Mouse (Mus musculus) 416B (cell line): Measurements from ENCODE around the gene Galntl6.
A peak's percentile ranks its signal among the peaks of the same experiment; 100 is the strongest.

Experiments
- DNase-seq: peaks from one replicate; pipeline ENCODE4 v3.0.0; 2011; ENCODE audit warnings: low read depth

Galntl6 gene

GRCm38 (mm10) chr8:57842462-57843391, 1069.7 kb downstream of the Galntl6 start:
- no peak for DNase-seq

- no peak for DNase-seq
Measured at GRCm38 (mm10) chr8:57841446-57841845, 1071.0 kb downstream of the Galntl6 start.

GRCm38 (mm10) chr8:57837384-57837783, 1075.1 kb downstream of the Galntl6 start:
- no peak for DNase-seq

GRCm38 (mm10) chr8:57836981-57837380, 1075.5 kb downstream of the Galntl6 start:
- no peak for DNase-seq

GRCm38 (mm10) chr8:57836201-57836883, 1076.1 kb downstream of the Galntl6 start:
- DNase-seq, result no peak

DNA sequence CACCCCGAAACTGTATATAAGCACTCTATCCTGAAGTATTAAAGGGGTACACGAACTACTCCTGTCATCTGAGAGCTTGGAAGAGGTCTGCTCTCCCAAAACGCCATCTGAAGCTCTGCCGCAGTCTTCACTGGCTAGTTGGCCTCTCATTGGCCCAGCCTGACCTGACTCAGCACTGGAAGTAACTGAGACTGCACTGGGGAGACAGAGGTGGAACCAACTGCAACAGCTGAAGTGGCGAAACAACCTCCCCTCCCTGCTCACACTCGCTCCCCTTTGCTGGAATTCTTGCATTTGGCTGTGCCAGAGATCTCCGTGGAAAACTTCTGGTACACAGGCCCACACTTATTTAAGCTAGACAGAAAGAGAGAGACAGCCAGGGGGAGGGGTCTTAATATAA, 1089.3 kb downstream of the Galntl6 start:
- no peak for DNase-seq

GRCm38 (mm10) chr8:57816034-57816433, 1096.4 kb downstream of the Galntl6 start:
- no peak for DNase-seq

DNA sequence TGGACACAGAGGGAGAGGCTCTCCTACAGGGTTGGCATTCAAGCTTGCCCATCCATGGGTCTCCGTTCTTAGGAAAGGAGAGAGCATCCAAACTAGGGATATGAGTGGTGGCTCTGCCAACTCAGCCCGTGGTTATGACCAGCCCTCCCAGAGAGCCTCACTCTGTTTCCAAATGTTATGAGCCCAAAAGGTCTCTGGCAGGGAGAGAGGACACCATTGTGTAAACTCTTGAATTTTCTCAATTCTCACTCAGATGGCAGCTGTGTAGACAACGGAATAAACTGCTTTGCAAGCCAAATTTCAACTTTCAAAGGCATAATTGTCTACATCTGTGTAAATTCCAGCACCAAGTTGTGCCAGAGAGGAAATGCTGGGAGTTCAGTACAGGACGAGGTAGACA, 1105.4 kb downstream of the Galntl6 start:
- no peak for DNase-seq

DNA sequence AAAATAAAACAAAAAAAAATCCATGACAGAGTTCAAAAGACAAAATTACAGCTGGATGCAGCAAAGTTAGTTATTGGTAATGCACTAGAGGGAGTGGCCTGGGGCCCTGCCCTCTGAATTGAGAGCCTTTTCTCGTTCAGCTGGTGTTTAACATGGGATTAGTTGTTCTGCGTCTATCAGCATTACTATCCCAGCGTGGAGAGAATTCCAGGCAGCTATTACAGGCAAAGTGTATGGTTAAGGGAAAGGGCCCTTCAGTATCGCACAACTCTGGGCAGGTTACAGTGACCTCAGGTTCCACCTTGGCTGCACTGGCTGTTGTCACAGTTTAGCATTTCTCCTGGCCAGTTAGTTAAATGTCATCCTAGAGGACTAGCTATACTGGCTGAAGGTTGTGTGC, 1107.3 kb downstream of the Galntl6 start:
- no peak for DNase-seq

- no peak for DNase-seq
Measured at GRCm38 (mm10) chr8:57803821-57804220, 1108.6 kb downstream of the Galntl6 start.

- DNase-seq, result peak; percentile 83
Measured at GRCm38 (mm10) chr8:57801197-57801596, 1111.2 kb downstream of the Galntl6 start.

GRCm38 (mm10) chr8:57800327-57800726, 1112.1 kb downstream of the Galntl6 start:
- DNase-seq, result peak; percentile 96

DNA sequence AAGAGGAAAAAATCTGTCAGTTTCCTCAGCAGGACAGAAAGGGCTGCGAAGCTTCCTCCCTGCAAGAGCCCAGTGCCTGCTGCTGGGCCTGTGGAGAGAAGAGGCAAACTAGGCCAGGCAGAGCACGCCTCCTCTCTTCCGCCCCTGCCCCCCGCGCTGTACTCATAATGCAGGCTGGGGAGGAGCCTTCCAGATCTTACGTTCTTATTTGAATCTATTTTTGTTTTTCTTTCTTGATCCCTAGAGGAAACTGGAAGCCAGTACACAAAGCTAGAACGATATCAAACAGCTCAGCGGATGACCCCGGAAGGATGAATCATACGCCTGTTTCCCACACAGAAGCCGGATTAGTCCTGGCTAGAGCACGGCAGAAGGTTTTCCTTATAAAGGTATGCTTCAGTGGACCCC, 1112.6 kb downstream of the Galntl6 start:
- peak; percentile 83 for DNase-seq

GRCm38 (mm10) chr8:57793455-57793854, 1119.0 kb downstream of the Galntl6 start:
- DNase-seq, result no peak

- DNase-seq, result no peak
Measured at GRCm38 (mm10) chr8:57792246-57792645, 1120.2 kb downstream of the Galntl6 start.

- DNase-seq, result peak; percentile 66
Measured at GRCm38 (mm10) chr8:57791309-57791721, 1121.1 kb downstream of the Galntl6 start.

- DNase-seq, result no peak
Measured at GRCm38 (mm10) chr8:57779551-57779950, 1132.9 kb downstream of the Galntl6 start.

DNA sequence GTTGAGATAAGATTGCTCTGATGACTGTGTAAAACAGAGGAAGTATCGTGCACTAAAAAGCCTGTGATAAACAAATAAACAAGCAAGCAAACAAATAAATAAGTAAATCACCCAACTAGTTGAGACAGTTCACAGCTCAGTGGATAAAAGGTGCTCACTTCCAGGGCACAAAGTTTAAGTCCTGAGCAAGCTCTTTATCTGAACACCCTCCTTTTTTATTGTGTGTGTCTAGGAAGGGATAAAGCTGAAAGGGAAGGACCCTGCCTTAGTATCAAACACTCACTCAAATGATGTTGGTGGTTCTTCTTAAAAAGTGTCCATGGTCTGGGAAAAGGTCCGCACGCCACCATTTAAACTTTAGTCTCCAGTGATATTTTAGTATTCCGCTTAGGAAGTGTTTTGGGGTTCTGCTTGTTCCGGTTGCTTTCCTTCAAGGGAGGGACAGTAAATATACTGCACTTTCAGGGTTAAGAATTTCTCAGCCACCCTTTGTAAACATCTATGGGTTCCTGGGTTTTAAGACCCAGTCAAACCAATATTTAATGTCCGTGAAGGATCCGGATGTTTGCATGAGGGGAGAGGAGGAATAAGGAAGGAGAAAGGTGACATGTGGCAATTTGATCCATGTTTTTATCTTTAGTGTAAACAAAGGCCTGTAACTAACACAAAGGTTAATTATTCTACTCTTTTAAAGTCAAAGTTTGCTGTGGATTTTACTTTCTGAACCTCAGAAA, 1134.3 kb downstream of the Galntl6 start:
- no peak for DNase-seq

DNA sequence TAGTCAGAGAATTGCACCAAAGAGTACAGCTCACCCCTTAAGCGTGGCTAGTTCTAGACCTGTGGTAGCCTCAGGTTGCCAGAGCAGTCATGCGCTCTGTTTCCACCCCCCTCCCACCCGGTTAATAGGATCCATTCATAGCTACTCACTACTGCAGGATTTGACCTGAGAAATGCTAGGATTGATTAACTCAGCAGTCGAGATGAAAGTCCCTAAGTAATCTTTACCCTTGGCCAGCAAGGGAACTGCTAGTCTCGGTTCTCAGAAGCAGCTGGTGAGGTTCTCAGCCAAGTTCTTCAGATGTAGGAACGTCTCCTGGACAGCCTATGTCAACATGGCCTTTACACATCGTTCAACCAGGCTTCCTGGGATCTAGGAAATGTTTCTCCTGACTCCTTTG, 1135.7 kb downstream of the Galntl6 start:
- DNase-seq, result no peak

- DNase-seq, result no peak
Measured at GRCm38 (mm10) chr8:57772732-57773265, 1139.6 kb downstream of the Galntl6 start.

DNA sequence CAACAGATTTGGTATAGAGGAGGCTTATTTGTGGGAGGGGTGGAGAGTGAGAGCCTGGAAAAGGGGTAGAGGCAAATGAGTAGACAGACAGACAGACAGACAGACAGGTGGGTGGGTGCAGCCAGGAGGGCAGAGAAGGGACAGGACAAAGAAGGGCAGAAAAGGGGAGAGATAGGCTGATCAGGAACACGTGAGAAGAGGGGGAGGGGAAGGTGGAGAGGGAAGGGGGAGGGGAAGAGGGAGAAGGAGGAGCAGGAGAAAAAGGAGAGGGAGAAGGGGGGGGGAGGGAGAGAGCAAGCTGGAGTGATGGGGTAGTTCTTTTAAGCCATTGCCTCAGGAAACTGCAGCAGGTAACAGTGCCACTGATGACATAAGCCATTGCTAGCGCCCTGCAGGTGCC, 1144.9 kb downstream of the Galntl6 start:
- DNase-seq, result no peak

GRCm38 (mm10) chr8:57766471-57767065, 1145.9 kb downstream of the Galntl6 start:
- DNase-seq, result no peak
